Mouse (Mus musculus): ENCODE measurements around the gene Rptn.

DNA sequence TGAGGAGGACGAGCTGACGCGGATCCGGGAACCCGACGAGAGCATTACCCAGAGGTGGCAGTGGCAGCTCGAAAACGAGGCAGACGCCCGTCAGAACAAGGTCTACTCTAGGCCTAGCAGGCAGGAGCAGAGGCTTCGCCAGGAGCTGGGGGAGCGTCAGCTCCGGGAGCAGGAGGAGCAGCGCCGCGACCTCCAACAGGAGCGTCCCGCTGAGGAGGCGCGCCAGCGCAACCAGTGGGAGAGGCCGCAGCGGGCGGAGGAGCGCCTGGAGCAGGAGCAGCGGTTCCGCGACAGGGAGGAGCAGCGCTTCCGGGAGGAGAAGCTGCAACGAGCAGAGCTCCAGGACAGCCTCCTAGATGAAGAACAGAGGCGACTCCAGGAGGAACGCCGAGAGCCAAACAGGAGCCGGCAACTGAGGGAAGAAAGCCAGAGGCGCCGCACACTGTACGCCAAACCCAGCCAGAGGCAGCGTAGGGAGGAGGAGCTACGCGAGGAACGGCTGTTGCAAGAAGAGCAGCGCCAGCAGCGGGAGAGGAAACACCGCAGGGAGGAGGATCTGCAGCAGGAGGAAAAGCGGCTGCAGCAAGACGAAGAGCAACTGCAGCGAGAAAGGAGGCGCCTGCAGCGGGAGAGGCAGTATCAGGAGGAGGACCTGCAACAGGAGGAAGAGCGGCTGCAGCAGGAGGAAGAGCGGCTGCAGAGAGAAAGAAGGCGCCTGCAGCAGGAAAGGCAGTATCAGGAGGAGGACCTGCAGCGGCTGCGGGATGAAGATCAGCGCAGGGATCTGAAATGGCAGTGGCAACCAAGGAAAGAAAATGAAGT is 51.1 kb downstream of the Rptn start:
- no peak for TF ChIP-seq KAT2A (conservative IDR thresholded peaks at IDR 0.05; ENCODE audit: low read depth, low read length)
- TF ChIP-seq POLR2A (IDR thresholded peaks at IDR 0.05; ENCODE audit: control insufficient read depth in 1 of 2, insufficient read depth in 1 of 2, low read depth in 1 of 2, low read length in 2 of 2, poor library complexity in 1 of 2), result no peak
- no peak for TF ChIP-seq SMC3 (IDR thresholded peaks at IDR 0.05; ENCODE audit: low read depth, low read length)

Data from MEL (cell line).